Mouse (Mus musculus) kidney, adult 2 months (tissue): ENCODE results near the gene Ptpdc1.

Experiments
- CTCF ChIP-seq: fragments of 200-500 bp; conservative IDR thresholded peaks from 2 replicates; pipeline ENCODE4 v1.5.1; 2011; ENCODE audit warnings: low read depth, mild to moderate bottlenecking, control low read depth, low read length, moderate library complexity, mixed read lengths; ENCODE audit not compliant: insufficient read depth, insufficient read length
- POLR2A ChIP-seq: fragments of 200-500 bp; IDR thresholded peaks from one replicate; pipeline ENCODE4 v1.6.1; 2011; ENCODE audit warnings: low read depth, low read length, control low read depth

- TF ChIP-seq CTCF: no peak
- no peak for TF ChIP-seq POLR2A
Observed at GRCm38 (mm10) chr13:48547623-48548022, 77.8 kb downstream of the Ptpdc1 start.
